Mouse (Mus musculus): ENCODE measurements at regions not wholly inside any gene's neighbourhood (a gene's known extent, or its start where the extent isn't known, plus 50 kb on each side); places are given as distances from the start of the nearest gene placed in this dataset.

- no peak for DNase-seq (ENCODE audit: low spot score in 2 of 2)
These were observed 179.1 kb upstream of the Lrrn1 start for GRCm38 (mm10) chr6:107350503-107350902.

- DNase-seq (ENCODE audit: low spot score in 2 of 2): no peak
These were observed 154.3 kb upstream of the Lrrn1 start for GRCm38 (mm10) chr6:107375274-107375673.

DNA sequence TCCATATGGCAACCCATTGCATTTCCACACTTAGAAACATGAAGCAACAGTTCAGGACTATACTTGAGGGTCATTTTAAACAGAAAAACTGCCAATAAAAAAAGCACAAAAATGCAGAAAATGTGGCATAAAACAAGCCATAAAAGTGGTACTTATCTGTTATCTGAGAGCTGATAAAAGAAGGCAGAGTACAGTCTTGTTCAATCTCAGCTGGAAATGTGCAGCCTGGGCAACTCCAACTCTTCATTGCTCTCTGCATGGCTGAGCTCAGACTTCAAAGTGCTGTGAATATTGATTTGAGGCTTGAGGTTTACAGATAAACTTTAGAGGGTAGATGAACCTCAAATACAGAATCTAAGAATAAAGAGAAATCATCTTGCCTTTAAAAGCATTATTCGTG, 151.1 kb upstream of the Lrrn1 start:
- no peak for DNase-seq (ENCODE audit: low spot score in 2 of 2)

GRCm38 (mm10) chr6:107380621-107381020, 148.9 kb upstream of the Lrrn1 start:
- no peak for DNase-seq (ENCODE audit: low spot score in 2 of 2)

DNA sequence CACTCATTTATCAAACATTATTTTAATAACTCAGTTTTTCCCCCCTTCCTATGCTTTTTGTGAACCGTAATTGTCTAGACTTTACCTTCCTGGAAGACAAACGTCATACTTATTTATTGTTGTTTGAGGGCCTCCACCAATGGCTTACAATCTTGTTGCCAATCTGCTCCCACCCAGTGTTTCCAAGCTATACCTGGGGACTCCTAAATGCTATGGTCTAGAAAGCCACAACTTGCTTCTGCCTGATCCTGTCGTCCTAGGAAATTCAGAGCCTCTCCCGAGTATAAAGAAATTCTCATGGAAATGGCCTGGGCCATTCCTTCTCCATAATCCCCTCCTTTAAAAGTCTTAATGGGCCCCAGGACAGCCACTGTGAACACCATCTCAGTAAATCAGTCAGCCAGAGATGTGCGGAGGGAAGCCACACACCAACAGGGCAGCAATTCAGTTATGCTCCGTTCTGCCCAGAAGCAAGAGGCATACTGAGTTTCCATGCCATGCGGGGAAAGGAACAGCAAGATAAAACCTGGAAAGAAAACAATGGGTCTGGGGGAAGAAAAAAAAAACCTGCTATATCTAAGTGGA, 143.4 kb upstream of the Lrrn1 start:
- no peak for DNase-seq (ENCODE audit: low spot score in 2 of 2)

GRCm38 (mm10) chr6:107389892-107390291, 139.7 kb upstream of the Lrrn1 start:
- DNase-seq (ENCODE audit: low spot score in 2 of 2): no peak

GRCm38 (mm10) chr6:107394611-107395010, 135.0 kb upstream of the Lrrn1 start:
- no peak for DNase-seq (ENCODE audit: low spot score in 2 of 2)

DNA sequence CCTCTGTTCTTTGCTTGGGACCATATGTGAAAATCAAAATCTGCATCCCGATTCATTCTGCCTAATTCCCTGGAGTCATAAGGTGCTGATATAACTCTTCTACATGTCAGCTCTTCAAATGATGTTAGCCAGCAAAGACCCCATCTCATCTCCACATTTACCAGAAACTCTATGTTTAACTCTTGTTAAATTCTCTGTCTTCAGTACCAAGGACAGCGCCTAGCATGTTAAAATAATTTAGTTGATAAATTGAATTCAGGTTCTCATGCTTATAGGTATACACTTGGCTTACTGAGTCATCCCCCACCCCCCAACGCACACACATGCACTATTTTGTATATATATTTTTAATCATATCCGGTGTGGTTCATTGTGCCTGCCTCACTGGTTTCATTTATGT, 113.8 kb upstream of the Lrrn1 start:
- no peak for DNase-seq (ENCODE audit: low spot score in 2 of 2)

- no peak for DNase-seq (ENCODE audit: low spot score in 2 of 2)
These were observed 107.5 kb upstream of the Lrrn1 start for GRCm38 (mm10) chr6:107422091-107422490.

GRCm38 (mm10) chr6:107426529-107426928, 103.0 kb upstream of the Lrrn1 start:
- no peak for DNase-seq (ENCODE audit: low spot score in 2 of 2)

- no peak for DNase-seq (ENCODE audit: low spot score in 2 of 2)
These were observed 98.5 kb upstream of the Lrrn1 start for GRCm38 (mm10) chr6:107431033-107431432.

DNA sequence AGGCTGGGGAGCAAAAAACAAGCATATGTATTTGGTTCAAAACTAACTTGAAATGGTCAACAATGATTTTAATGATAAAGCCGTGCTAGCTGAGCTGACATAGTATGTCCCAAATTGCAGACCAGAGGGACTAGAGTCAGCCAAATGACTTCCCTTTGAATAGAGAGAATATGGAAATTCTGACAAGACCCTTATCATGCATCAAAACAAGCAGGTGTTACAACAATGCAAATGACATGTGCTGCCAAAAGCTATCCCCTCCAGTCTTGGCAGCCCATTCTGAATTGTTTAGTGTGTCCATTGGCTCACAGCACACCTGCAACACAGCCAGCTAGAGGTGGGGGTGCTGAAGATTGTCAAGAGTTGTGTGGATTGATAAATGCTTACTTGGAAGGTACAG, 87.5 kb upstream of the Lrrn1 start:
- no peak for DNase-seq (ENCODE audit: low spot score in 2 of 2)

GRCm38 (mm10) chr6:107444336-107444735, 85.2 kb upstream of the Lrrn1 start:
- DNase-seq (ENCODE audit: low spot score in 2 of 2): no peak

- DNase-seq (ENCODE audit: low spot score in 2 of 2): no peak
These were observed 70.3 kb upstream of the Lrrn1 start for GRCm38 (mm10) chr6:107459220-107459619.

DNA sequence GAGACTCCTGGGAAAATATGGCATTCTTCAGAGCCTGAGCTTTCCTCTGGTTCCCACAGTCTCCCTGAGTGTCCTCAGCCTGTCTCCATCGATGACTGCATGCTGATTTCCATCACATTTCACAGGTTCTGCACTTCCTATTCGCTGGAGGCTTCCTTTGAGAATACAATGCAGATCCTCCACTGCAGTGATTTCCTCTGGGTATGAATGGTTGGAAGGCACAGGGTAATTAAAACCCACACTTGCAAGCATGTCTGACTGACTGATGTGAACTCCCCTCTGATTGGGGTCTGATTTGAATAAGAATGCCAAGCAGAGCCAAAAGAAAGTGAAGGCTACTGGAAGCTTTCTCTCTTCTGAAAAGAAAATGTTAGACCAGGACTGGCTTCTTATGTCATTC, 67.1 kb upstream of the Lrrn1 start:
- no peak for DNase-seq (ENCODE audit: low spot score in 2 of 2)

DNA sequence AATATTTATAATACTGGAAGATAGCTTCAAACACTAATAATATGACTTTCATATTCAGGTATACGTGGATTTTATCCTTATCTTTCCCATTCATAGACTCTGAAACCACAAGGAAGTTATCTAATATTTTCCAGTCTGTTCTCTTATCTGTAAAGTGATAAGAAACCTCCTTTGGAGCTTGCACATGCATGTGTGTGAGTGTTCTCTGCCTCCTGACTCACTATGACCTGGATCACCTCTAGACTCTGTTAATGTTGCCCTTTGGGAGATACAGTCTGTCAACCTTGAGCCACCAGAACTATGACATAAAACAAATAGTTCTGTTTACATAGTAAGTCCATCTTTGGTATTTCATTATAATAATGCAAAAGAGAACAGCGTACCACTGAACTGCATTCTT, 56.2 kb upstream of the Lrrn1 start:
- DNase-seq (ENCODE audit: low spot score in 2 of 2): no peak

- DNase-seq (ENCODE audit: low spot score in 2 of 2): no peak
These were observed 55.4 kb upstream of the Lrrn1 start for GRCm38 (mm10) chr6:107474125-107474524.
